Mouse (Mus musculus) inflammation-experienced regulatory T-cells (primary cell): ENCODE measurements around the gene Gm20521. TPM values are rescaled to one million over a fixed set of nuclear protein-coding genes. Genes with fewer than 3 reads are reported as not detected.

Experiments used
- polyA plus RNA-seq, 2 experiments: library from polyadenylated mRNA; unstranded; fragments of 100-300 nt; shearing (Covaris generic); gene quantifications; one replicate each; pipeline ENCODE4 v1.2.1; 2017

Gm20521 gene
- polyA plus RNA-seq = not detected

GRCm38 (mm10) chr14:54883154-54884021, at the start of gene Gm20521, which contains the start of gene Bcl2l2:
Gene Gm20521 (plus strand): TSS chr14:54883441.
Gene Bcl2l2 (plus strand): TSS chr14:54883377.

DNA sequence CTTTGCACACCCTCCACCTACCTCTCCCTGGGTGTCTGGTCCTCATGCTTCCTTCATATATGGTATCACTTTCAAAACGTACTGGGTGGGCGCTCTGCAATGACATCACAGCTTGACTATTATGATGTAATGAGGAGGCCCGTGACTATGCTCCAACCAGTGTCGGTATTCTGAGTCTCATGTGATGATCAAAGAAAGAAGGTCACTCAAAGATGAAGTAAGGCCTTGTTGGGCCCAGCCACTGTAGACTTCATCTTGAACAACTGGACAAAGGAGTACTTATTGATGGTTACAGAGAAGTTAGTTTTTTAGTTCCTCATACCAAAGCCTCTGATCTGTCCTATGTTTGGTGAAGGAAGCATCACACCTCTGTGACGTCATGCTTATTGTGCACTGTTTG, 12.4 kb upstream of the Gm20521 start, which contains the start of gene Homez:
Gene Homez, minus strand, starts transcription at position 101 of the 400 bp plus-strand sequence.

GRCm38 (mm10) chr14:54877048-54877715, 6.1 kb upstream of the Gm20521 start, which contains the start of gene Ppp1r3e:
Gene Ppp1r3e (minus strand): TSS chr14:54877550.

DNA sequence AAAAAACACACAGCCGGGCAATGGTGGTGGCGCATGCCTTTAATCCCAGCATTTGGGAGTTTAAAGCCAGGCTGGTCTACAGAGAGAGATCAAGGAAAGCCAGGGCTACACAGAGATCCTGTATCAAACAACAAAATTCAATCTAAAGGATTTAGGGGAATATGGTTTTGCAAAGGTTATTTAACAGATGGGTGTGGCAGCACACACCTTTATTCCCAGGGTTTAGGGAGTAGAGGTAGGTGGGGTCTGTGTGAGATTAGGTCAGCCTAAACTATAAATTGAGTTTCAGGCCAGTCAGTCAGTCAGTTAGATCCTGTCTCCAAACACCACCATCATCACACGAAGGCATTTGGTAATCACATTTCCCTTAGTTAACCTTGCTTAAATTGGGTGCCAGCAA, 9.0 kb downstream of the Gm20521 start, which contains the start of gene Pabpn1:
Gene Pabpn1, plus strand, starts transcription at position 301 of the 400 bp plus-strand sequence.

GRCm38 (mm10) chr14:54912886-54913285, 29.6 kb downstream of the Gm20521 start, which contains the start of gene Slc22a17:
Gene Slc22a17 (minus strand): TSS chr14:54913132.

GRCm38 (mm10) chr14:54925349-54926342, 42.4 kb downstream of the Gm20521 start, which contains the start of gene Efs:
Gene Efs (minus strand): TSS chr14:54926126.

GRCm38 (mm10) chr14:54932645-54933150, 49.5 kb downstream of the Gm20521 start, which contains the start of gene Il25:
Gene Il25 (plus strand): TSS chr14:54932695.

GRCm38 (mm10) chr14:54935904-54936830, 52.9 kb downstream of the Gm20521 start, which contains the start of gene Cmtm5:
Gene Cmtm5 (plus strand): TSS chr14:54936261.

Other genes with a start within 250 kb of the Gm20521 start
- not detected for gene Gm17606, start 242.5 kb upstream of the Gm20521 start, polyA plus RNA-seq
- 1 to 10 TPM; 1.8 to 1.9 TPM for gene Cdh24, start 242.1 kb upstream of the Gm20521 start, polyA plus RNA-seq
- gene 1700123O20Rik, start 197.2 kb upstream of the Gm20521 start, polyA plus RNA-seq = 10 to 100 TPM; 78.9 to 85.7 TPM
- gene Acin1, start 196.5 kb upstream of the Gm20521 start, polyA plus RNA-seq = 10 to 100 TPM; 70.4 to 93.8 TPM
- gene Gm29776, start 184.6 kb upstream of the Gm20521 start, polyA plus RNA-seq = 1 to 10 TPM in 1 of 2 experiments, under 1 TPM in 1; 0.06 to 2.6 TPM
- gene Cebpe, start 171.3 kb upstream of the Gm20521 start, polyA plus RNA-seq = not detected
- under 1 TPM; 0.14 to 0.76 TPM for gene Slc7a8, start 101.5 kb upstream of the Gm20521 start, polyA plus RNA-seq
- gene Rnf212b, start 69.3 kb upstream of the Gm20521 start, polyA plus RNA-seq = not detected
- gene Homez, start 12.5 kb upstream of the Gm20521 start, polyA plus RNA-seq = 10 to 100 TPM; 13.5 to 15.9 TPM
- gene Ppp1r3e, start 5.9 kb upstream of the Gm20521 start, polyA plus RNA-seq = 1 to 10 TPM; 2.2 to 4.4 TPM
- gene Bcl2l2, start 64 bp upstream of the Gm20521 start, polyA plus RNA-seq = 1 to 10 TPM in 1 of 2 experiments, under 1 TPM in 1; 0.54 to 1.4 TPM
- gene Pabpn1, start 9.1 kb downstream of the Gm20521 start, polyA plus RNA-seq = 100 to 1,000 TPM; 192 TPM
- 1 to 10 TPM; 1.8 to 8.8 TPM for gene Slc22a17, start 29.7 kb downstream of the Gm20521 start, polyA plus RNA-seq
- gene Efs, start 42.7 kb downstream of the Gm20521 start, polyA plus RNA-seq = under 1 TPM; 0.35 to 0.92 TPM
- under 1 TPM; 0.19 to 0.71 TPM for gene Il25, start 49.3 kb downstream of the Gm20521 start, polyA plus RNA-seq
- gene Cmtm5, start 52.8 kb downstream of the Gm20521 start, polyA plus RNA-seq = 10 to 100 TPM in 1 of 2 experiments, under 1 TPM in 1; 0.39 to 10.2 TPM
- 1 to 10 TPM in 1 of 2 experiments, under 1 TPM in 1; 0.05 to 1.4 TPM for gene Myh6, start 83.5 kb downstream of the Gm20521 start, polyA plus RNA-seq
- not detected for gene Gm17428, start 93.5 kb downstream of the Gm20521 start, polyA plus RNA-seq
- gene Myh7, start 111.2 kb downstream of the Gm20521 start, polyA plus RNA-seq = 1 to 10 TPM in 1 of 2 experiments, under 1 TPM in 1; 0.39 to 1.8 TPM
- 100 to 1,000 TPM; 124 to 159 TPM for gene Ngdn, start 132.0 kb downstream of the Gm20521 start, polyA plus RNA-seq
- 1 to 10 TPM; 5.9 to 8.6 TPM for gene Zfhx2, start 208.9 kb downstream of the Gm20521 start, polyA plus RNA-seq
- gene Thtpa, start 211.3 kb downstream of the Gm20521 start, polyA plus RNA-seq = 10 to 100 TPM; 11.8 to 12.9 TPM
- gene Ap1g2, start 223.2 kb downstream of the Gm20521 start, polyA plus RNA-seq = 100 to 1,000 TPM; 146 to 159 TPM
- gene Jph4, start 233.5 kb downstream of the Gm20521 start, polyA plus RNA-seq = 1 to 10 TPM in 1 of 2 experiments, under 1 TPM in 1; 0.14 to 2.3 TPM